Mouse (Mus musculus) layer of hippocampus, postnatal 14 days (tissue): ENCODE data around the gene Gm11239. TPM values are rescaled to one million over a fixed set of nuclear protein-coding genes. Genes with fewer than 3 reads are reported as not detected.
"Not testable (repeated sequence)": the region's sequence is repeated elsewhere in the genome, so short reads cannot be mapped to it uniquely, and the experiment has no call there.

ENCODE experiments used
- DNase-seq, 2 experiments: peaks; one replicate each; pipeline ENCODE4 v3.0.0; 2021 to 2022; ENCODE audit warnings: low spot score in 2 of 2, mixed read lengths in 1 of 2
- long read RNA-seq, 2 experiments: library from polyadenylated mRNA; stranded (forward); transcript quantifications; one replicate each; pipeline ENCODE4 v2.0.0; 2021
- total RNA-seq, 2 experiments: library from RNA; stranded (reverse); gene quantifications; 2 replicates each; pipeline ENCODE4 v1.2.3; 2021

Gm11239 gene
- not detected for total RNA-seq
- long read RNA-seq, experiment 1: 0 reads
- long read RNA-seq, experiment 2: 0 reads

DNA sequence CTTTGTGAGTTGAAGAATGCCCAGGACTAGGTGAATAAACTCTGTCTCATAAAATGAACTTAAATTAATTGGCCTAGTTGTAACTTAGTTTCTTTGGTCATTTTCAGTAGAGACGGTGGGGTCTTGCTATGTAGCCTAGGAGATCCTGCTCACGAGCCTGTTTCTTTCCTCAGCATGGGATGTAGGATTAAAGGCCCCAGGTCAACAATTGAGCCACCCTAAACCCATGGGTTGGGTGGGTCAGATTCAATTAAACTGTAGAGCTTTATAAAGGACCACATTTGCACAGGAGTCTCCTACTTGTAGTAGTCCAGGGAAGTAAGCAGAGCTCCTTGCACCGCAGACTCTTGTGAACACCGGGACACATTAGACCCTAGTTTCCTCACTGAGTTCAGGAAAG lies at the start of gene Gm11239:
Gm11239 (plus strand) TSS at position 301 of the 400 bp plus-strand sequence.
- DNase-seq: not testable (repeated sequence)

DNA sequence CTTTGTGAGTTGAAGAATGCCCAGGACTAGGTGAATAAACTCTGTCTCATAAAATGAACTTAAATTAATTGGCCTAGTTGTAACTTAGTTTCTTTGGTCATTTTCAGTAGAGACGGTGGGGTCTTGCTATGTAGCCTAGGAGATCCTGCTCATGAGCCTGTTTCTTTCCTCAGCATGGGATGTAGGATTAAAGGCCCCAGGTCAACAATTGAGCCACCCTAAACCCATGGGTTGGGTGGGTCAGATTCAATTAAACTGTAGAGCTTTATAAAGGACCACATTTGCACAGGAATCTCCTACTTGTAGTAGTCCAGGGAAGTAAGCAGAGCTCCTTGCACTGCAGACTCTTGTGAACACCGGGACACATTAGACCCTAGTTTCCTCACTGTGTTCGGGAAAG lies 45.5 kb upstream of the Gm11239 start, which contains the start of gene Gm11237:
Gm11237 (plus strand) TSS at position 301 of the 400 bp plus-strand sequence.
- DNase-seq: not testable (repeated sequence)

DNA sequence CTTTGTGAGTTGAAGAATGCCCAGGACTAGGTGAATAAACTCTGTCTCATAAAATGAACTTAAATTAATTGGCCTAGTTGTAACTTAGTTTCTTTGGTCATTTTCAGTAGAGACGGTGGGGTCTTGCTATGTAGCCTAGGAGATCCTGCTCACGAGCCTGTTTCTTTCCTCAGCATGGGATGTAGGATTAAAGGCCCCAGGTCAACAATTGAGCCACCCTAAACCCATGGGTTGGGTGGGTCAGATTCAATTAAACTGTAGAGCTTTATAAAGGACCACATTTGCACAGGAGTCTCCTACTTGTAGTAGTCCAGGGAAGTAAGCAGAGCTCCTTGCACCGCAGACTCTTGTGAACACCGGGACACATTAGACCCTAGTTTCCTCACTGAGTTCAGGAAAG lies 30.3 kb upstream of the Gm11239 start, which contains the start of gene Gm11236:
Gm11236 (plus strand) TSS at position 301 of the 400 bp plus-strand sequence.
- DNase-seq: not testable (repeated sequence)

DNA sequence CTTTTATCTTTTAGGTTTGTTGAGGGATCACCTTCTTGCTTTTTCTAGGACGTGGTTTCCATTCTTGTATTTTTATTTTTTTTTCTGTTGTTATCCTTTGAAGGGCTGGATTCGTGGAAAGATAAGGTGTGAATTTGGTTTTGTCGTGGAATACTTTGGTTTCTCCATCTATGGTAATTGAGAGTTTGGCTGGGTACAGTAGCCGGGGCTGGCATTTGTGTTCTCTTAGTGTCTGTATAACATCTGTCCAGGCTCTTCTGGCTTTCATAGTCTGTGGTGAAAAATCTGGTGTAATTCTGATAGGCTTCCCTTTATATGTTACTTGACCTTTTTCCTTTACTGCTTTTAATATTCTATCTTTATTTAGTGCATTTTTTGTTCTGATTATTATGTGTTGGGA lies 6.3 kb upstream of the Gm11239 start:
- not testable (repeated sequence) for DNase-seq

DNA sequence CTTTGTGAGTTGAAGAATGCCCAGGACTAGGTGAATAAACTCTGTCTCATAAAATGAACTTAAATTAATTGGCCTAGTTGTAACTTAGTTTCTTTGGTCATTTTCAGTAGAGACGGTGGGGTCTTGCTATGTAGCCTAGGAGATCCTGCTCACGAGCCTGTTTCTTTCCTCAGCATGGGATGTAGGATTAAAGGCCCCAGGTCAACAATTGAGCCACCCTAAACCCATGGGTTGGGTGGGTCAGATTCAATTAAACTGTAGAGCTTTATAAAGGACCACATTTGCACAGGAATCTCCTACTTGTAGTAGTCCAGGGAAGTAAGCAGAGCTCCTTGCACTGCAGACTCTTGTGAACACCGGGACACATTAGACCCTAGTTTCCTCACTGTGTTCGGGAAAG lies 15.1 kb downstream of the Gm11239 start, which contains the start of gene Gm428:
Gm428 (plus strand) TSS at position 301 of the 400 bp plus-strand sequence.
- DNase-seq: not testable (repeated sequence)

DNA sequence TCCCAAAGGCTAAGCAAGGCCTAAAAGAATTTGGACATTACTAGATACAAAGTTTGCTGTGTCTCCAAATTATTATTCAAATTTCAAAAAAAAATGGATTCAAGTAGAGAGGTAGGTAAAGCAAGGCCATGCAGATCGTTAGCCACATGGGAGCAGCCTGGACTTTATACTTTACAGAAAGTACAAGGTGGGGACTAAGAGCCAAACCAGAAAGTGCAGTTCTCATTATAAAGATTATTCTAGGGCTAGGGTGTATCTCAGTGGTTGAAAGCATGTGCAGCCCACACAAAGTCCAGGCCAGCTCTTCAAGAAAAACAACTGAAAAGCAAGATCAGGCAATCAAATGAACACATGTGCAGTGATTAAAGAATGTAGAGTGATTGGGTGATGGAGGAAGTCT lies 50.6 kb downstream of the Gm11239 start:
- DNase-seq: no peak

DNA sequence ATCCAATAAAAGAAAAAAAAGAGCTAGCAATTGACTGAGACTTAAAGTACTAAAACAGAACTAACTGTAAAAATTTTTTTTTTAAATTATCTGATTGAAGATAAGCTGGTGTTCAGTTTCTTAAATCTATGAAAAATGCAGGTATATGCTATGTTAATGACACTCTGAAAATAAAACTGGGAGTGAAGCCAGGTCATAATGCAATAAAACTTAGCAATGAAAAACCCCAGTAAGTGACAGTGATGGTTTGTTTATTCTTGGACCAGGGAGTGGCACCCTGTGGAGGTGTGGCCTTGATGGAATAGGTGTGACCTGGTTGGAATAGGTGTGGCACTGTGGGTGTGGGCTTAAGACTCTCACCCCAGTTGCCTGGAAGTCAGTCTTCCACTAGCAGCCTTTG lies 51.7 kb downstream of the Gm11239 start:
- no peak for DNase-seq

Other genes with a start within 250 kb of the Gm11239 start
- not detected for gene Gm11238, start 60.5 kb upstream of the Gm11239 start, total RNA-seq
- not detected for gene Gm11237, start 45.4 kb upstream of the Gm11239 start, total RNA-seq
- gene Gm11236, start 30.2 kb upstream of the Gm11239 start, total RNA-seq: not detected
- gene Gm428, start 15.2 kb downstream of the Gm11239 start, total RNA-seq: not detected
- under 1 TPM; 0.25 to 0.31 TPM for gene Rasef, start 122.6 kb downstream of the Gm11239 start, total RNA-seq
- gene Gm11758, start 207.9 kb downstream of the Gm11239 start, total RNA-seq: not detected
- not detected for gene Gm11757, start 222.8 kb downstream of the Gm11239 start, total RNA-seq
- gene Gm13871, start 237.6 kb downstream of the Gm11239 start, total RNA-seq: not detected